In the genomic region with DNA sequence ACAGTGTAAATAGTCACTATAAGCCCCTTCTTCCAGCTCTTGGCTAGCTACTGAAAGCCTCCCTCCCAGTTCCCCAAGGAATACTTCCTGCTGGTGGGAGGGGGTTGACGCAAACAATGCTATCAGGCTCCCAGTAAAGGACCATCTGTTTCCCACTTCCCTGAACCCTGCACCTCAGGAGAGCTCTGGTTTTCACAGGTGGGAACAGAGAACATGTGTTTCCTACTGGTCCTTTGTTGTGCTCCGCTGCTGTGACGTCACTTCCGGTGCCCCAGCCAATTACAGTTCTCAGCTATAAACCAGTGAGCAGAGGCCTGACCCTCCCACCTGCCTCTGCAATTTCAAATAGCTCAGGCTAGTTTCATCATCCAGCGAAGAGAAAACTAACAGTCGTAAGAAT, we compare ENCODE assay signal across 7 mouse cellular contexts. TPM values are rescaled to one million over a fixed set of nuclear protein-coding genes. Genes with fewer than 3 reads are reported as not detected.
DNase-seq lines count a peak whose midpoint lies in the region; ATAC-seq and TF ChIP-seq lines count a peak whose summit lies in the region.

Fam124b (minus strand) TSS at position 206 of the 400 bp plus-strand sequence.

- peaks cover 6% of the 10 kb centered on the region; the same call in 1 of the 2 replicates for H3K4me1 ChIP-seq in embryonic facial prominence, embryonic 15.5 days
- no peaks in the 10 kb centered on the region for H3K4me1 ChIP-seq in hindbrain, embryonic 11.5 days (replicated peaks; ENCODE audit: control insufficient read depth, insufficient read depth, low read length)
- peaks cover 10% of the 10 kb centered on the region for H3K4me1 ChIP-seq in limb, embryonic 15.5 days

- H3K36me3 ChIP-seq in embryonic facial prominence, embryonic 15.5 days = no peaks in the 10 kb centered on the region
- no peaks in the 10 kb centered on the region for H3K36me3 ChIP-seq in hindbrain, embryonic 11.5 days (ENCODE audit: control insufficient read depth, insufficient read depth, low read length)
- no peaks in the 10 kb centered on the region for H3K36me3 ChIP-seq in limb, embryonic 15.5 days

- H3K9me3 ChIP-seq in embryonic facial prominence, embryonic 15.5 days (replicated peaks) = no peaks in the 10 kb centered on the region; the same call in 1 of the 2 replicates
- H3K9me3 ChIP-seq in hindbrain, embryonic 11.5 days (ENCODE audit: control insufficient read depth, low read length) = no peaks in the 10 kb centered on the region
- H3K9me3 ChIP-seq in limb, embryonic 15.5 days = no peaks in the 10 kb centered on the region

- peak; percentile 64; the same call in 1 of the 2 replicates for ATAC-seq in embryonic facial prominence, embryonic 15.5 days (ENCODE audit: insufficient number of reproducible peaks, low FRiP score, low TSS enrichment, low read depth)
- ATAC-seq in hindbrain, embryonic 11.5 days (ENCODE audit: low FRiP score) = peak; percentile 40; the same call in 1 of the 2 replicates
- ATAC-seq in limb, embryonic 15.5 days (ENCODE audit: insufficient number of reproducible peaks, low FRiP score, low TSS enrichment, low read depth) = 0 out of 2 replicates have a peak, but pooled peaks have one; percentile 42

- DNase-seq in T-cell, adult 2 months (ENCODE audit: low spot score) = peak; percentile 18
- no peak for DNase-seq in hindbrain, embryonic 11.5 days (ENCODE audit: low spot score)
- DNase-seq in testis, postnatal 14 days (ENCODE audit: low spot score) = peak; percentile 38
- no peak for DNase-seq in frontal cortex, postnatal 36 days (ENCODE audit: low spot score in 2 of 2)
- DNase-seq in layer of hippocampus, adult 2 months (ENCODE audit: low spot score in 2 of 2) = no peak

- no peak within 1 kb of the TSS for H3K9ac ChIP-seq in embryonic facial prominence, embryonic 15.5 days
- no peak within 1 kb of the TSS for H3K9ac ChIP-seq in hindbrain, embryonic 11.5 days (ENCODE audit: low read depth, low read length)
- no peak within 1 kb of the TSS for H3K9ac ChIP-seq in limb, embryonic 15.5 days

- no peak for TF ChIP-seq CTCF in layer of hippocampus, adult 2 months (conservative IDR thresholded peaks at IDR 0.05)

- no peak within 1 kb of the TSS for H3K4me2 ChIP-seq in embryonic facial prominence, embryonic 15.5 days (replicated peaks)
- no peak within 1 kb of the TSS for H3K4me2 ChIP-seq in hindbrain, embryonic 11.5 days (replicated peaks; ENCODE audit: low read depth, low read length)
- no peak within 1 kb of the TSS for H3K4me2 ChIP-seq in limb, embryonic 15.5 days

- H3K4me3 ChIP-seq in embryonic facial prominence, embryonic 15.5 days (replicated peaks) = no peak within 1 kb of the TSS
- H3K4me3 ChIP-seq in hindbrain, embryonic 11.5 days (ENCODE audit: low read depth, low read length) = no peak within 1 kb of the TSS
- no peak within 1 kb of the TSS for H3K4me3 ChIP-seq in limb, embryonic 15.5 days
- H3K4me3 ChIP-seq in layer of hippocampus, adult 2 months = no peak within 1 kb of the TSS

- WGBS in embryonic facial prominence, embryonic 15.5 days = 70% methylated on average over 6 of the region's 6 CpGs
- 75% methylated on average over 6 of the region's 6 CpGs for WGBS in hindbrain, embryonic 11.5 days
- WGBS in limb, embryonic 15.5 days = 54% methylated on average over 6 of the region's 6 CpGs

- H3K27me3 ChIP-seq in embryonic facial prominence, embryonic 15.5 days = no peaks in the 10 kb centered on the region
- no peaks in the 10 kb centered on the region for H3K27me3 ChIP-seq in hindbrain, embryonic 11.5 days (ENCODE audit: control insufficient read depth, insufficient read depth, low read length)
- H3K27me3 ChIP-seq in limb, embryonic 15.5 days = no peaks in the 10 kb centered on the region

- no peak within 1 kb of the TSS for H3K27ac ChIP-seq in embryonic facial prominence, embryonic 15.5 days (replicated peaks)
- H3K27ac ChIP-seq in hindbrain, embryonic 11.5 days (ENCODE audit: low read depth, low read length) = no peak within 1 kb of the TSS
- no peak within 1 kb of the TSS for H3K27ac ChIP-seq in limb, embryonic 15.5 days
- H3K27ac ChIP-seq in layer of hippocampus, adult 2 months = no peak within 1 kb of the TSS

RNA-seq across cellular contexts. Expression of gene Fam124b, which starts in this region (rescaled TPM):
- polyA plus RNA-seq in embryonic facial prominence, embryonic 15.5 days (2015; fragmentation: Nextera tagmentation; extraction: Ambion mirVana) = 1.1 and 1.4 TPM in 2 replicates
- 0.40 and 0.46 TPM in 2 replicates for polyA plus RNA-seq in hindbrain, embryonic 11.5 days (2014; fragmentation: Nextera tagmentation; extraction: Ambion mirVana)
- polyA plus RNA-seq in limb, embryonic 15.5 days (2015; fragmentation: Nextera tagmentation; extraction: Ambion mirVana) = 1.0 and 1.4 TPM in 2 replicates
- total RNA-seq in layer of hippocampus, adult 2 months (2021) = under 1 TPM; 0.39 to 0.46 TPM

Comparison
In these comparisons a context has a peak if more than half of its experiments do, and no peak if none do; other contexts are left out.
1. Peak in ATAC-seq in hindbrain, embryonic 11.5 days; RNA of the gene not detected or under 1 TPM.
2. DNase-seq: peak in T-cell, adult 2 months (single experiment) and testis, postnatal 14 days (single experiment); none in hindbrain, embryonic 11.5 days (single experiment), frontal cortex, postnatal 36 days (0 of 2) and layer of hippocampus, adult 2 months (0 of 2).
3. Peak in every context shown above with its lines, with median percentiles within 50 percentile points of each other: ATAC-seq.